Mouse (Mus musculus) ES-Bruce4 (cell line): ENCODE results near the gene Arnt. TPM values are rescaled to one million over a fixed set of nuclear protein-coding genes. Genes with fewer than 3 reads are reported as not detected.
"Not testable (repeated sequence)": the region's sequence is repeated elsewhere in the genome, so short reads cannot be mapped to it uniquely, and the experiment has no call there.

Source experiments
- H3K27ac ChIP-seq: 2 replicates; pipeline ENCODE4 v1.5.1; 2012; ENCODE audit warnings: low read length, inconsistent platforms; ENCODE audit not compliant: insufficient read depth
- H3K27me3 ChIP-seq: 2 replicates; pipeline ENCODE4 v1.6.1; 2012; ENCODE audit warnings: mild to moderate bottlenecking, low read length, inconsistent platforms; ENCODE audit not compliant: control insufficient read depth, poor library complexity, insufficient read depth, severe bottlenecking
- H3K36me3 ChIP-seq: 2 replicates; pipeline ENCODE4 v1.6.1; 2012; ENCODE audit warnings: inconsistent platforms, mild to moderate bottlenecking, low read length, moderate library complexity; ENCODE audit not compliant: control insufficient read depth, poor library complexity, insufficient read depth, severe bottlenecking
- H3K4me1 ChIP-seq: one replicate; pipeline ENCODE4 v1.8.1; 2011; ENCODE audit warnings: low read length; ENCODE audit not compliant: control insufficient read depth, insufficient read depth
- H3K4me3 ChIP-seq: 2 replicates; pipeline ENCODE4 v1.5.1; 2011; ENCODE audit warnings: low read depth, mild to moderate bottlenecking, low read length
- H3K9ac ChIP-seq: 2 replicates; pipeline ENCODE4 v1.6.1; 2012; ENCODE audit warnings: low read depth, mild to moderate bottlenecking, inconsistent platforms; ENCODE audit not compliant: poor library complexity, severe bottlenecking
- H3K9me3 ChIP-seq: replicated peaks from 2 replicates; pipeline ENCODE4 v1.6.1; 2012; ENCODE audit warnings: mild to moderate bottlenecking, low read length, inconsistent platforms; ENCODE audit not compliant: control insufficient read depth, poor library complexity, insufficient read depth, severe bottlenecking
- CTCF ChIP-seq: IDR thresholded peaks from one replicate; pipeline ENCODE4 v1.8.1; 2011; ENCODE audit warnings: low read depth, low read length
- EP300 ChIP-seq: IDR thresholded peaks from 2 replicates; pipeline ENCODE4 v1.6.1; 2011; ENCODE audit warnings: low read depth, low read length; ENCODE audit not compliant: insufficient read depth
- POLR2A ChIP-seq: IDR thresholded peaks from one replicate; pipeline ENCODE4 v1.8.1; 2011; ENCODE audit warnings: low read length; ENCODE audit not compliant: insufficient read depth
- polyA plus RNA-seq: library from polyadenylated mRNA; stranded (reverse); fragments of >200 nt; gene quantifications from 2 replicates; pipeline ENCODE4 v1.2.4, GENCODE M21; 2011; ENCODE audit warnings: low read depth; ENCODE audit not compliant: missing spikeins, insufficient read depth, insufficient read length

Arnt gene
- polyA plus RNA-seq, 1 experiment, result 75.5 TPM

- Histone ChIP-seq H3K9me3 (no peaks in the 10 kb centered on the region; the same call in 1 of the 2 replicates), H3K4me3 (no peak overlapping the region), H3K36me3 (no peaks in the 10 kb centered on the region), H3K4me1 (peaks cover 4% of the 10 kb centered on the region), H3K27ac (no peak overlapping the region), H3K27me3 (no peaks in the 10 kb centered on the region), H3K9ac (no peak overlapping the region)
- no peak for TF ChIP-seq CTCF
- TF ChIP-seq POLR2A, result no peak
- TF ChIP-seq EP300, result no peak
Observed at GRCm38 (mm10) chr3:95408852-95409251, 25.3 kb upstream of the Arnt start.

GRCm38 (mm10) chr3:95412268-95412667 is 21.9 kb upstream of the Arnt start:
- TF ChIP-seq POLR2A (no peak), CTCF (no peak), EP300 (no peak)
- Histone ChIP-seq H3K4me1 (no peaks in the 10 kb centered on the region), H3K9ac (no peak overlapping the region), H3K27me3 (no peaks in the 10 kb centered on the region), H3K4me3 (no peak overlapping the region), H3K36me3 (no peaks in the 10 kb centered on the region), H3K9me3 (peaks cover 13% of the 10 kb centered on the region), H3K27ac (no peak overlapping the region)

GRCm38 (mm10) chr3:95417866-95418265 is 16.3 kb upstream of the Arnt start:
- no peaks in the 10 kb centered on the region for H3K27me3 ChIP-seq
- H3K4me3 ChIP-seq, result no peak overlapping the region
- H3K9me3 ChIP-seq, result peaks cover 65% of the 10 kb centered on the region
- TF ChIP-seq CTCF (no peak), EP300 (no peak), POLR2A (no peak)
- no peaks in the 10 kb centered on the region for H3K4me1 ChIP-seq
- no peak overlapping the region for H3K9ac ChIP-seq
- no peaks in the 10 kb centered on the region; the same call in 1 of the 2 replicates for H3K36me3 ChIP-seq
- no peak overlapping the region for H3K27ac ChIP-seq

- H3K4me1 ChIP-seq, H3K4me3 ChIP-seq, H3K9ac ChIP-seq, H3K27ac ChIP-seq, H3K36me3 ChIP-seq, H3K27me3 ChIP-seq: not testable (repeated sequence)
- peaks cover 50% of the 10 kb centered on the region for H3K9me3 ChIP-seq
Observed at GRCm38 (mm10) chr3:95426476-95426875, 7.7 kb upstream of the Arnt start.

- H3K36me3 ChIP-seq, H3K27me3 ChIP-seq, H3K4me1 ChIP-seq: not testable (repeated sequence)
- peak overlapping the region; percentile 68 for H3K4me3 ChIP-seq
- 0 out of 2 replicates have a peak overlapping the region, but pooled peaks have one; percentile 40 for H3K27ac ChIP-seq
- H3K9ac ChIP-seq, result peak overlapping the region; percentile 68
- H3K9me3 ChIP-seq, result peaks cover 42% of the 10 kb centered on the region
Observed at GRCm38 (mm10) chr3:95427117-95427890, 6.9 kb upstream of the Arnt start.

GRCm38 (mm10) chr3:95427891-95428238 is 6.3 kb upstream of the Arnt start:
- H3K27ac ChIP-seq, H3K4me1 ChIP-seq, H3K27me3 ChIP-seq, H3K36me3 ChIP-seq: not testable (repeated sequence)
- peaks cover 38% of the 10 kb centered on the region for H3K9me3 ChIP-seq
- H3K4me3 ChIP-seq, result peak overlapping the region; percentile 68
- peak overlapping the region; percentile 68 for H3K9ac ChIP-seq

GRCm38 (mm10) chr3:95428423-95428822 is 5.8 kb upstream of the Arnt start:
- H3K36me3 ChIP-seq, H3K27ac ChIP-seq, H3K9ac ChIP-seq, H3K4me1 ChIP-seq, H3K27me3 ChIP-seq, H3K4me3 ChIP-seq: not testable (repeated sequence)
- H3K9me3 ChIP-seq, result peaks cover 32% of the 10 kb centered on the region
